ENCODE assay signal across 24 mouse cellular contexts in genomic region chr3:135285256-135285655, GRCm38 (mm10). TPM values are rescaled to one million over a fixed set of nuclear protein-coding genes. Genes with fewer than 3 reads are reported as not detected.
DNase-seq lines count a peak whose midpoint lies in the region; ATAC-seq and TF ChIP-seq lines count a peak whose summit lies in the region.
"Had no signal": no experiment of that assay in that cellular context is flagged by ENCODE, and none has a peak within 500 bp of the region (broad histone marks: within the 10 kb centered on the region; RNA-seq: fewer than 3 reads in every experiment).

No protein-coding gene starts in this region.

- H3K4me2 ChIP-seq in kidney, embryonic 16.5 days (replicated peaks; ENCODE audit: low read depth, low read length) = no peak overlapping the region
- H3K4me2 ChIP-seq in lung, embryonic 16.5 days (ENCODE audit: low read depth, low read length) = peak overlapping the region; percentile 26; the same call in 1 of the 2 replicates
- H3K4me2 ChIP-seq: embryonic facial prominence, embryonic 15.5 days; hindbrain, embryonic 12.5 days had no signal

- H3K4me3 ChIP-seq in kidney, embryonic 16.5 days (ENCODE audit: low read length) = no peak overlapping the region
- H3K4me3 ChIP-seq in lung, adult 2 months (replicated peaks; ENCODE audit: extremely low read depth, low read depth, low read length) = peak overlapping the region; percentile 26
- peak overlapping the region; percentile 22; the same call in 1 of the 2 replicates for H3K4me3 ChIP-seq in lung, embryonic 16.5 days (ENCODE audit: low read length)
- H3K4me3 ChIP-seq: embryonic facial prominence, embryonic 15.5 days; erythroblast, embryonic 14.5 days; forebrain, embryonic 10.5 days; gastrocnemius, adult 2 months; hindbrain, embryonic 12.5 days had no signal

- intact Hi-C loops in gastrocnemius, postnatal 36 days (cut with DNase I) = no loop called here

- no peaks in the 10 kb centered on the region for H3K27me3 ChIP-seq in kidney, embryonic 16.5 days (ENCODE audit: insufficient read depth, low read length)
- H3K27me3 ChIP-seq in lung, embryonic 16.5 days (ENCODE audit: control insufficient read depth, insufficient read depth, low read depth, low read length) = no peaks in the 10 kb centered on the region
- H3K27me3 ChIP-seq: CH12.LX; embryonic facial prominence, embryonic 15.5 days; hindbrain, embryonic 12.5 days; Patski had no signal

- no peak overlapping the region for H3K9ac ChIP-seq in kidney, embryonic 16.5 days (replicated peaks; ENCODE audit: low read length)
- no peak overlapping the region for H3K9ac ChIP-seq in lung, embryonic 16.5 days (ENCODE audit: low read length)
- H3K9ac ChIP-seq: embryonic facial prominence, embryonic 15.5 days; hindbrain, embryonic 12.5 days had no signal

- ATAC-seq in kidney, embryonic 16.5 days (ENCODE audit: low FRiP score, low TSS enrichment) = no peak
- peak; percentile 55 for ATAC-seq in lung, embryonic 16.5 days (ENCODE audit: low read depth)
- ATAC-seq: forebrain, embryonic 14.5 days; Patski had no signal

- 79% methylated on average over 11 of the region's 11 CpGs for WGBS in kidney, embryonic 16.5 days
- 75% methylated on average over 11 of the region's 11 CpGs for WGBS in lung, adult 2 months
- 57% methylated on average over 11 of the region's 11 CpGs for WGBS in lung, embryonic 16.5 days

- peaks cover 4% of the 10 kb centered on the region; the same call in 1 of the 2 replicates for H3K4me1 ChIP-seq in kidney, embryonic 16.5 days (ENCODE audit: insufficient read depth, low read length)
- H3K4me1 ChIP-seq in lung, adult 2 months (ENCODE audit: control insufficient read depth, insufficient read depth, low read length) = 0 out of 2 replicates have a peak, but pooled peaks cover 2% of the 10 kb centered on the region
- no peaks in the 10 kb centered on the region; the same call in 1 of the 2 replicates for H3K4me1 ChIP-seq in lung, embryonic 16.5 days (replicated peaks; ENCODE audit: control insufficient read depth, insufficient read depth, low read length)
- H3K4me1 ChIP-seq: embryonic facial prominence, embryonic 15.5 days had no signal

- no peak for TF ChIP-seq POLR2A in lung, adult 2 months (IDR thresholded peaks at IDR 0.05; ENCODE audit: borderline replicate concordance, extremely low read depth, low read depth, low read length)

- TF ChIP-seq CTCF in lung, adult 2 months (IDR thresholded peaks at IDR 0.05; ENCODE audit: insufficient read depth, low read length) = no peak

- no peaks in the 10 kb centered on the region for H3K9me3 ChIP-seq in kidney, embryonic 16.5 days (ENCODE audit: low read length)
- no peaks in the 10 kb centered on the region for H3K9me3 ChIP-seq in lung, embryonic 16.5 days (ENCODE audit: control insufficient read depth, low read length)
- H3K9me3 ChIP-seq: embryonic facial prominence, embryonic 15.5 days; forebrain, embryonic 10.5 days; hindbrain, embryonic 12.5 days had no signal

- H3K27ac ChIP-seq in kidney, embryonic 16.5 days (ENCODE audit: low read length) = no peak overlapping the region
- peak overlapping the region; percentile 76 for H3K27ac ChIP-seq in lung, embryonic 16.5 days (ENCODE audit: low read length)
- H3K27ac ChIP-seq: embryonic facial prominence, embryonic 15.5 days; forebrain, embryonic 10.5 days; gastrocnemius, adult 2 months; hindbrain, embryonic 12.5 days had no signal

- peak; percentile 44 to 59 for DNase-seq in kidney, postnatal 25 days
- DNase-seq in lung, adult 2 months = peak; percentile 15
- DNase-seq in lung, postnatal 36 days = peak; percentile 44
- DNase-seq in gastrocnemius, postnatal 36 days = no peak
- no peak for DNase-seq in spleen, postnatal 10 days (ENCODE audit: low spot score in 2 of 2)
- DNase-seq: adrenal gland, adult 8-10 months; adrenal gland, postnatal 36 days; cerebellum, adult 2 months; cerebellum, postnatal 14 days; embryo, embryonic 11 days; gastrocnemius, adult 2 months; gastrocnemius, postnatal 25 days; heart, adult 11 months; heart, postnatal 10 days; heart, postnatal 4 days had no signal

- H3K36me3 ChIP-seq in kidney, embryonic 16.5 days (ENCODE audit: insufficient read depth, low read length) = no peaks in the 10 kb centered on the region
- H3K36me3 ChIP-seq in lung, embryonic 16.5 days (ENCODE audit: control insufficient read depth, insufficient read depth, low read length) = no peaks in the 10 kb centered on the region
- H3K36me3 ChIP-seq: embryonic facial prominence, embryonic 15.5 days; forebrain, embryonic 10.5 days; hindbrain, embryonic 12.5 days had no signal

RNA-seq across cellular contexts. Expression of gene Bdh2, which starts 4.2 kb away (rescaled TPM):
- polyA plus RNA-seq in kidney, embryonic 16.5 days (2015; fragmentation: Nextera tagmentation; extraction: Ambion mirVana) = 39.0 and 46.0 TPM in 2 replicates
- 1.1 and 1.2 TPM in 2 replicates for polyA plus RNA-seq in lung, adult 2 months (2012; rRNA removed)
- polyA plus RNA-seq in lung, embryonic 16.5 days (2015; fragmentation: Nextera tagmentation; extraction: Ambion mirVana) = 8.0 and 8.3 TPM in 2 replicates
- 1 to 10 TPM; 2.3 to 3.9 TPM for total RNA-seq in gastrocnemius, postnatal 36 days (2021)
- polyA plus RNA-seq: erythroblast, embryonic 14.5 days had no signal

RNA-seq across cellular contexts. Expression of gene Slc9b2, which starts 22.2 kb away (rescaled TPM):
- polyA plus RNA-seq in kidney, embryonic 16.5 days (2015; fragmentation: Nextera tagmentation; extraction: Ambion mirVana) = 3.1 and 3.3 TPM in 2 replicates
- 0.05 and 0.14 TPM in 2 replicates for polyA plus RNA-seq in lung, adult 2 months (2012; rRNA removed)
- polyA plus RNA-seq in lung, embryonic 16.5 days (2015; fragmentation: Nextera tagmentation; extraction: Ambion mirVana) = 1.1 and 1.8 TPM in 2 replicates
- total RNA-seq in gastrocnemius, postnatal 36 days (2021) = not detected
- polyA plus RNA-seq: erythroblast, embryonic 14.5 days; Patski had no signal

Comparison
In these comparisons a context has a peak if more than half of its experiments do, and no peak if none do; other contexts are left out.
1. DNase-seq: peak in kidney, postnatal 25 days (2 of 2), lung, adult 2 months (single experiment) and lung, postnatal 36 days (single experiment); none in gastrocnemius, postnatal 36 days (0 of 2) and spleen, postnatal 10 days (0 of 2).